Mouse (Mus musculus): ENCODE data around the gene Fgd2. TPM values are rescaled to one million over a fixed set of nuclear protein-coding genes. Genes with fewer than 3 reads are reported as not detected.

Fgd2 gene
- polyA plus RNA-seq, 1 experiment from 2014 or later: 4.2 TPM

DNA sequence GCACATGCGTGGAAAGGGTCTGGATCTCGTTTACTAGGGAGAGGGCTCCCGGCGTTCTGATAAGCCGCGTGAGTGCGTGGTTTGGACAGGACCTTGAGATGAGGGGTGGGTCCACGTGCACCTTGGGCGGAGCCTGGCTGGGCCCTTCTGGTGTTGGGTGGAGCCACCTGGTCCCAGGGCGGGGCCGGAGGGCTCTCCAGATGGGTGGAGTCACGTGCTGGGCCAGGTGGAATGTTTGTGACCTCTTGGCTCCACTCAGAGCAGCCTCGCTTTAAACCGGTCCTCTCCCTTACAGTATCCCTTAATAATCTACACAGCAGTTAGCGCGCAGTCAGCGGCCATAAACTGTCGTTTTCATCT, 38.1 kb upstream of the Fgd2 start:
- ATAC-seq (ENCODE audit: low read depth): no peak
- Histone ChIP-seq H3K4me3 (no peak overlapping the region), H3K27me3 (peaks cover 49% of the 10 kb centered on the region), H3K9ac (0 out of 2 replicates have a peak overlapping the region, but pooled peaks have one; percentile 38), H3K27ac (replicated peaks) (no peak overlapping the region), H3K4me2 (peak overlapping the region; percentile 16; the same call in 1 of the 2 replicates), H3K4me1 (replicated peaks) (peaks cover 40% of the 10 kb centered on the region), H3K36me3 (no peaks in the 10 kb centered on the region), H3K9me3 (no peaks in the 10 kb centered on the region)
- 15% methylated on average over 18 of the region's 18 CpGs for WGBS

DNA sequence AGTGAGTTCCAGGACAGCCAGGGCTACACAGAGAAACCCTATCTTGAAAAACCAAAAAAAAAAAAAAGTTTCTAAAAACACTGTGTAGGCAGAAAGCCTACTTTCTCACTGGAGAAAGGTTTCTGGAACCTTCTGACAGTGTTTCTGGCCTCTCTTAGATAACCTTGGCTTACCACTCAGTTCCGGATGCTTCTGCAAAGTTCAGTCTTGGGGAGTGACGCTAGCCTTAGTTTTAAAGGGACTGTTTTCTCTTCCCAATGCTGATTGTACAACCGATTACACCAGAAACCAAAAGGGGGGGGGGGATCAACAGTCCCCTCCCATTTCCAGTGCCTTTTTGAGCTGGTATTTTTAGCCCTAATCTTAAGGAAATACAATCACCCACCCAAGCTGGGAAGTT, 37.1 kb upstream of the Fgd2 start:
- H3K4me3 ChIP-seq: no peak overlapping the region
- ATAC-seq (ENCODE audit: low read depth): no peak
- H3K4me1 ChIP-seq (replicated peaks): peaks cover 43% of the 10 kb centered on the region
- no peak overlapping the region for H3K9ac ChIP-seq
- H3K27ac ChIP-seq (replicated peaks): no peak overlapping the region
- H3K4me2 ChIP-seq: no peak overlapping the region
- H3K36me3 ChIP-seq: no peaks in the 10 kb centered on the region
- H3K27me3 ChIP-seq: peaks cover 51% of the 10 kb centered on the region
- H3K9me3 ChIP-seq: no peaks in the 10 kb centered on the region
- 91% methylated on average over 3 of the region's 3 CpGs for WGBS

DNA sequence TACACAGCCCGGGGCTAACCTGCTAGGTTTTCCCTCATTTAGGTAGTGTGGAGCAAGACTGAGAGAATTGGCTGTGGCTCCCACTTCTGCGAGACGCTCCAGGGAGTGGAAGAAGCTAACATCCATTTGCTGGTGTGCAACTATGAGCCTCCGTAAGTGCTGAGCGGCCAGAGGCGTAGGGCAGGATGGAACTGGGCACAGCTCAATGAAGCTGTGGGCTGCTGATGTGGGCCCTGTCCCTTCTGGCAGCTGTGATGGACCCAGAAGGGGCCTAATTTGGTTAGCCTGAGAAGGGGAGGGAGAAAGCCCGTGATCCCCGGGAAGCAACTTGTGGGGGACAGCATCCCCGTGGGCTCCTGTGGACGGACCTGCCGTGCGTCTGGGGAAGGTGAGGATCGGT, 34.9 kb upstream of the Fgd2 start:
- ATAC-seq (ENCODE audit: low read depth): no peak
- Histone ChIP-seq H3K4me3 (no peak overlapping the region), H3K27ac (replicated peaks) (peak overlapping the region; percentile 20; the same call in 1 of the 2 replicates), H3K9ac (peak overlapping the region; percentile 59; the same call in 1 of the 2 replicates), H3K9me3 (no peaks in the 10 kb centered on the region), H3K4me1 (replicated peaks) (peaks cover 39% of the 10 kb centered on the region), H3K27me3 (peaks cover 36% of the 10 kb centered on the region), H3K36me3 (peaks cover 10% of the 10 kb centered on the region), H3K4me2 (peak overlapping the region; percentile 58; the same call in 1 of the 2 replicates)
- WGBS: 41% methylated on average over 13 of the region's 13 CpGs

DNA sequence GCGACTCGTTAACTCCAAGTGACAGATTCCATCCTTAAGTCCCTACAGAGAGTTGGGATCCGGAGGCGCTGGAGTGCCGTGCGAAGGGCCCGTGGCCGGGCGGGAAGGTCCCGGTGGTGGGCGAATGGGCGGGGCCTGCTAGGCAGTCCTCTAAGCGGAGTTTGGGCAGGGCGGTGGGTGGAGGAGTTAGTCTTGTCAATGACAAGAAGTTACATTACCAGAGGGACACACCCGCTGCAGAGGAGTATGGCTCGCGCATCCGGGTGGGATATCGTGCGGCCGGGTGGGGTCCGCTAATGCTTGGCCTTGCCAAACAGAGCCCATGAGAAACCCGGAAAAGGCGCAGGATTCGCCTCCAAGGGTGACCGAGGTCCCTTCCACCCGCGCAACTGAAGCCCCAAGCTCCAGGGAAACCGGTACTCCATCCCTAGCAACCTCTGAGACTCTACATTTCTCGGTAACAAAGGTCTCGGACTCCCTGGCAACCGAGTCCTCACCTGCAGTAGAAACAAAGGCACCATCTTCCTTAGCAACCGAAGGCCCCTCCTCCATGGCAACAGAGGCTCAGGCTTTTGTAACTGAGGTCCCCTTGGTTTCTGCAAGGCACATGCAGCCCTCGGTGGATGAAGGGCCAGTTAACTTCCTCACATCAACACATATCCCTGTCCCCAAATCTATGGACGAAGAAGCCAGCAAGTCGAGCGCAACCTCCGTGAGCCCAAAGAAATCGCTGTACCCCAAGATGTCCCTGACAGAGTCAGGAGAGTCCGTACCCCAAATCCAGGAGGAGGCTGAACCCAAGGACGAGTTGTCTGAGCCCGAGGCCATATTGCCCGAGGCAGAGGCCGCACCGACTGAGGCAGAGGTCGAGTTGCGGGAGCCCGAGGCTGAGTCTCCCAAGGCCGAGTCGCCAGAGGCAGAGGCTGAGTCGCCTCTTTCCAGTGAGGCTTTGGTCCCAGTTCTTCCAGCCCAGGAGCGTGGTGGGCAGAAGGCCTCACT, 33.9 kb upstream of the Fgd2 start:
- peaks cover 44% of the 10 kb centered on the region for H3K4me1 ChIP-seq (replicated peaks)
- WGBS: 10% methylated on average over 52 of the region's 52 CpGs
- peak; percentile 46 for ATAC-seq (ENCODE audit: low read depth)

DNA sequence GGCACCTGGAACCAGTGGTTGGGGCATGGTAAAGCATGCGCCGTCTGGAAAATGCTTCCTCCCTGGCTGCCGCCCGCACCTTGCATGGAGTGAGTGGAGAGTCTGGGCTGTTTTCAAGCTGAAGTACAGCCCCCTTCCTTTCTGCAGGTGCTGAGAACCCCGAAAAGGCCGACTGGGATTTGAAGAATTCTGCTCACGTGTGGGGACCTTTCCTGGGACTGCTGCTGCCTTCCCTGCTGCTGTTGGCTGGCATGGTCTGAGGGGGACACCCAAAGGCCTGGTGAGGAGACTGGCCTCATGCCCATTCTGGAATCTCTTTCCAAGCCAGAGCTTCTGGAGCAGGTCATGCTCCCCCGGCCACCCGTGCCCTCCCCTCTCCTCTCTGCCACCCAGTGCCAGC, 33.0 kb upstream of the Fgd2 start:
- Histone ChIP-seq H3K9me3 (no peaks in the 10 kb centered on the region), H3K9ac (peak overlapping the region; percentile 59; the same call in 1 of the 2 replicates), H3K27me3 (peaks cover 18% of the 10 kb centered on the region), H3K36me3 (peaks cover 27% of the 10 kb centered on the region), H3K27ac (replicated peaks) (no peak overlapping the region), H3K4me1 (replicated peaks) (peaks cover 38% of the 10 kb centered on the region), H3K4me2 (no peak overlapping the region), H3K4me3 (no peak overlapping the region)
- 79% methylated on average over 9 of the region's 9 CpGs for WGBS
- ATAC-seq (ENCODE audit: low read depth): no peak

More for the DNA sequence above, 33.9 kb upstream of the Fgd2 start:
- peak overlapping the region; percentile 59 for H3K9ac ChIP-seq
- peak overlapping the region; percentile 29 for H3K4me3 ChIP-seq
- peaks cover 19% of the 10 kb centered on the region for H3K36me3 ChIP-seq
- H3K27ac ChIP-seq (replicated peaks): peak overlapping the region; percentile 65
- H3K27me3 ChIP-seq: peaks cover 26% of the 10 kb centered on the region
- peak overlapping the region; percentile 58 for H3K4me2 ChIP-seq
- H3K9me3 ChIP-seq: no peaks in the 10 kb centered on the region

DNA sequence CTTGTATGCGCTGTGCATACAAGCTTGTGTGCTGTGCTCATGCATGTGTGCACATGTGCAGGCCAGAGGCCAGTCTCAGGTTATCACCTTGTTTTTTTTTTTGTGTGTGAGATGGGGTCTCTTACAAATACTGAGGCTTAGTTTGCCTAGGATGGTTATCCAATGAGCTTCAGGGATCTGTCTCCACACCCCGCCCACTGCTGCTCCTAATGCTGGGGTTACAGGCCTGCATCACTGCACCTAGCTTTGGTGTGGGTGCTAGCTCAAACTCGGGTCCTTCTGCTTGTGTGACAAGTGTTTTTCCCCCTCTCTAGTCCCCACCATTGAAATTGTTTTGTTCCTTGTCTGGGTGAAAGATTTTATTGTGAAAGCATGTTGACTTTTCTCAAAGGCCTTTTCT, 30.5 kb upstream of the Fgd2 start:
- Histone ChIP-seq H3K36me3 (peaks cover 48% of the 10 kb centered on the region), H3K4me3 (no peak overlapping the region), H3K27me3 (peaks cover 4% of the 10 kb centered on the region; the same call in 1 of the 2 replicates), H3K27ac (replicated peaks) (peak overlapping the region; percentile 76), H3K9me3 (no peaks in the 10 kb centered on the region), H3K4me1 (replicated peaks) (peaks cover 36% of the 10 kb centered on the region), H3K4me2 (no peak overlapping the region), H3K9ac (no peak overlapping the region)
- no peak for ATAC-seq (ENCODE audit: low read depth)
- WGBS: 91% methylated on average over 3 of the region's 3 CpGs

DNA sequence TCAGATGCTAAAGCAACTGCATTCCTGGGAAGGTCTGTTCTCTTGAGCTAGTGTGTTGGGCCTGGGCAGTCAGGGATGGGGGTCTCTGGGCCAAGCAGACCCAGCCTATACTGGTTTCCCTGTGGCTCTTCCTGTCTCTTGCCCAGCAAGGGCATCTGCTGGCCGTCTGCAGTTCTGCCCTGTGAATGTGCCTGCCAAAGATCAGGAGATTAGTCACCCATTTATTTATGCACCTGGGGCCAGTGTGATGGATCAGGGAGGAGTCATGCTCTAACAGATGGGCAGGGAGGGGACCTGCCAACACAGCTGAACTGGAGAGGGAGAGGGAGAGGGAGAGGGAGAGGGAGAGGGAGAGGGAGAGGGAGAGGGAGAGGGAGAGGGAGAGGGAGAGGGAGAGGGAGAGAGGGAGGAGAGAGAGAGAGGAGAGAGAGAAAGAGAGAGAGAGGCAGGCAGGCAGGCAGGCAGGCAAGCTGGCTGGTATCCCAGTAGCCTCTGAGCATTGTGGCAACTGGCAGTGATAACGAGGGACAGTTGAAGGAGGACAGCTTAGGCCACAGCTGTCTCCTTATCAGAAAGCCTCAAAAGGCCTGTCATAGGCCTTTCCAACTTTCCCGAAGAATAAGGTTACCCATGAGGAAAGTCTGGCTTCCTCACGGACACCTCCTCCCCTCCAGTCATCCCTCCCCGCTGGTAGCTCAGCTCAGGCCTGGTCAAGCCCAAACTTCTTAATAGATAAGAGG, 29.9 kb upstream of the Fgd2 start:
- peak; percentile 40; the same call in 1 of the 2 replicates for ATAC-seq (ENCODE audit: low read depth)
- Histone ChIP-seq H3K4me2 (no peak overlapping the region), H3K27ac (replicated peaks) (peak overlapping the region; percentile 76), H3K9me3 (no peaks in the 10 kb centered on the region), H3K4me1 (replicated peaks) (peaks cover 32% of the 10 kb centered on the region), H3K9ac (no peak overlapping the region), H3K27me3 (peaks cover 4% of the 10 kb centered on the region; the same call in 1 of the 2 replicates), H3K36me3 (peaks cover 54% of the 10 kb centered on the region), H3K4me3 (no peak overlapping the region)
- 38% methylated on average over 5 of the region's 5 CpGs for whole genome bisulfite sequencing

DNA sequence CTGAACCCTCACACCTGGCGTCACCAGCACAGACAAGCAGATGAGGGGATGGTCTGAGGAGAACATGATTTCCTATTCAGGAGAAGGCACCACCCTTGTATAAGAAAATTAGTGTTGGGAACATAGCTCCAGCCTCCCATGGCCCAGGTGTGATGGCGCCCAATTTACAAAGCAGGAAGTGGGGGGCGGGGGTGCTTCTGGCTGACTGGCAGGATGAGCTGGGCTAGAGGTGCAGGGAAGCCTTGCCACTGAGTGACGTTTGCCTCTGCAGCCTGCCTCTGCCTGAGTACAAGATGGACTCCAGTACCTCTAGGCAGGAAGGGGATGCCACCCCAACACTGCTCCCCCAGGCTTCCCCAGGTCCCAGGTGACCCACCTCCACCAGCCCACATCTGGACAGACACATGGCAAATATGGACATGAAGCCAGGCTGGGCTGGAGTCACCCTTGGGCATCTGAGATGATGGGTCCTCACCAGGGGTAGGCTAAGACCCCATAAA, 28.5 kb upstream of the Fgd2 start:
- Histone ChIP-seq H3K27me3 (peaks cover 4% of the 10 kb centered on the region; the same call in 1 of the 2 replicates), H3K4me1 (replicated peaks) (peaks cover 18% of the 10 kb centered on the region), H3K4me2 (no peak overlapping the region), H3K9ac (no peak overlapping the region), H3K9me3 (no peaks in the 10 kb centered on the region), H3K27ac (replicated peaks) (no peak overlapping the region), H3K4me3 (no peak overlapping the region), H3K36me3 (peaks cover 68% of the 10 kb centered on the region)
- 87% methylated on average over 4 of the region's 4 CpGs for WGBS
- ATAC-seq (ENCODE audit: low read depth): no peak

DNA sequence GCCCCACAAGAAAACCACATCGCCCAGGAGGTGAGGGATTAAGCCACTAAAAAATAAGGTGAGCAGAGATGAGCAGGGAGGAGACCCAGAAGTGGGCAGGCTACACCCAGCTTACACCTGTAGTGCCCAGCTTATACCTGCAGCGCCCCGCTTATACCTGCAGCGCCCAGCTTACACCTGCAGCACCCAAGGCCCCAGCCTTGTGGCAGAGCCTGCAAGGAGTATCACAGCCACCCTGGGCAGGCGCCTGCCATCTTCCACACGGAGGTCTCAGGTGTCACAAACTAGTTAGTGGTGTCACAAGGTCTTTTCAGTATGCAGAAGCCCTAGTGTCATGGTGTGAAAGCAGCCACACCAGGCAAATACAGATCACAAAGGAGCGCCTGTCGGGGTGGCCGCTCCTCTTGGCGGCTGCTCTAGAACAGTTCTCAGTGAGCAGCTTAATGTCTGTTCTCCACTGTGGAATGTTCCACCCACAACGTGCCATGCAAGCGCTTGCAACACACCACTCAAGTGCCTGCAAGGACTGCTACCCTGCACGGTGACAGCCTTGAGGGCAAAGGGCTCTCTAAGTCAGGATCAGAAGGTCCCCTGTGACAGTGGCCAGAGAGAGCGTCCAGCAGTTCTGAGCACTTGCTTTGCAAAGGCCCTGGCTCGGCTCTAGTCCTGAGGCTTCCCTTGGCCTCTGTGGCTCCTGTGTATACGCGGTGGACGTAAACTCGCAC, 24.3 kb upstream of the Fgd2 start:
- WGBS: 96% methylated on average over 19 of the region's 19 CpGs
- Histone ChIP-seq H3K9ac (no peak overlapping the region), H3K27ac (replicated peaks) (no peak overlapping the region), H3K27me3 (no peaks in the 10 kb centered on the region), H3K4me1 (replicated peaks) (peaks cover 36% of the 10 kb centered on the region), H3K4me3 (no peak overlapping the region), H3K36me3 (peaks cover 90% of the 10 kb centered on the region), H3K9me3 (no peaks in the 10 kb centered on the region), H3K4me2 (no peak overlapping the region)
- no peak for ATAC-seq (ENCODE audit: low read depth)

DNA sequence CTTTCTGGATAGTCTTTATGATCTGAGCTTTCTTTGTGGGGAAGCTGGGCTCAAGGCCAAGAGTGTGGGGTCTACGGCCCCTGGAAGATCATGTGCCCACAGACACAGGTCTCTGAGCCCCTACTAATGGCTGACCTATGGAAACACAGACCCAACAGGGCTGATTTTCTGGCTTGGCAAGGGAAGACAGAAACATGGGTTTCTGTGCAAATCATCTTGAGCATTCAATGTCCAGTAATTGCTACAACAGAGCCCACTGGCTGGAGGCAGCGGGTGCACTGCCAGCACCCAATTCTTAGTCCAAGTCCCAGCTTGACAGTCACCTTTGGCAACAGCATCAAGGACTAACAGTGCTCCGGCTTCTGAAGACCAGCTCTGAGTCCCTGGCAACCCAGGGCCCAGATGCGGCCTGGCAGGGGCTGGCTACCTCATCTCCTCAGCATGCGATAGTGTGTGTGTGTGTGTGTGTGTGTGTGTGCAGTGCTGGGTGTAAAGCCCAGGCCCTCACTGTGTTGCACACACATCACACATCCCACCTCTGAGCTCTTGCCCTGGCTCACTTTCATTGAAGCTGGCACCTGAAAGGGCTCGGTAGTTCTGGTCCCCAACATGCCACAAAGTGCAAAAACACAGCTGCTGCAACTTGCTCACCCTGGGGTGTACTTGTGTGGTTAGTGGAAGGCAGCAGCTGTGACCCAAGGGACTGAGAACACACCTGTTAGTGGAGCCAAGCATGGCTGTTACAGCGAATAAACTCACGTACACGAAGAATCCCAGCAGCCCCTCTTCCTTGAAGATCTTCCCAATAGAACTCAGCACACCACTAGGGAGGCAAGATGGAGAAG, 22.5 kb upstream of the Fgd2 start:
- no peaks in the 10 kb centered on the region for H3K27me3 ChIP-seq
- H3K36me3 ChIP-seq: peaks cover 89% of the 10 kb centered on the region
- H3K9me3 ChIP-seq: no peaks in the 10 kb centered on the region
- no peak overlapping the region for H3K4me3 ChIP-seq
- H3K27ac ChIP-seq (replicated peaks): peak overlapping the region; percentile 67
- no peak overlapping the region for H3K4me2 ChIP-seq
- WGBS: 78% methylated on average over 9 of the region's 9 CpGs
- no peak overlapping the region for H3K9ac ChIP-seq
- ATAC-seq (ENCODE audit: low read depth): no peak; the same call in 1 of the 2 replicates
- H3K4me1 ChIP-seq (replicated peaks): peaks cover 47% of the 10 kb centered on the region
